Mouse (Mus musculus): Measurements from ENCODE around the gene Gm20388.

DNA sequence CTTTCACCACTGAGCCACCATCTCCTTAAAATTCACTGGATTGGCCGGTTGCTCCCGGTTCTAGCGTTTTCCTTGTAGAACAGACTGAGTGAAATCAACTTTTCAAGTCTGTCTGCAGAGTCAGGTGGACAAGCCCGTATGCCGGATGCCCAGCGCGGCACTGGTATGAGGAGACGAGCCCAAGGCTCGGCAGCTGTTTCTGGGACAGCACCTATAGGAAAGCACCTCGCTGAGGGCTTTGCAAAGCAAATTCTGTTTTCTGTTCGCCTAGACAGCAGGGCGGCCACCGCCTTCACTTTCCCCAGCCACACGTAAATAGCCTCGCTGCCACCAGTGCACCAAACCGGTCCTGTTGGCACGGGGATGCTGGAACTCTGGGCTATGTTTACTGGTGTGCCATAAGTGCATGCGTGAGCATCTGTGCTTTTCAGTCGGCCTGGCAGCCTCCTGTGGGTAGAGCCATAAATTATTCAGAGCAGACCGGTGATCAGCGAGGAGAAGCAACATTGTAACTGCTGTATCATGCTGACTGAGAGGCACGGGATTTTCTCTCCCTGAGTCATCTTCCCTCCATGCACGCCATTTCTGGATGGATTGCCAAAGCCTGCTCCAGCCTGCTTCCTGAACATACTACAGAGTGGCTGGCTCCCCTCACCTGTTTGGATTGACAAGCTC lies 4475.7 kb downstream of the Gm20388 start:
- TF ChIP-seq CTCF (IDR thresholded peaks at IDR 0.05; ENCODE audit: low read depth) (no peak), EP300 (IDR thresholded peaks at IDR 0.05; ENCODE audit: low read depth) (no peak)

Measured in liver, embryonic 14.5 days (tissue).